ENCODE assay signal across 9 mouse cellular contexts in the genomic region with DNA sequence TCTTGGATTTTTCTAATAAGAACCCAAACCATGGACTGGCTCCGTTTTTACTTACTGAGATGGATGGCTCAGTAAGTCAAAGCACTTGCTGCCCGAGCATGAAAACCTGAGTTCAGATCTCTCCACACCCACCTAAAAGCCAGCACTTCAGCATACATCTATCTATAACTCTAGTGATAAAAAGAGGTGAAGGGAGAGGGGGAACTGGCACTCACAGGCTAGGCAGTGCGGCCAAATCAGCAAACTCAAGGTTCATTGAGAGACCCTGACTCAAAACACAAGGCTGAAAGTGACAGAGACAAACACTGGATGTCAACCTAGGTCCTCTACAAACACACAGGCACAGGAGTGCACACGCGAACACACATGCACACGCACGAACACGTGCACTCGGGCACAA. TPM values are rescaled to one million over a fixed set of nuclear protein-coding genes. Genes with fewer than 3 reads are reported as not detected.
A peak's percentile ranks its signal among the peaks of the same experiment; 100 is the strongest.
DNase-seq lines count a peak whose midpoint lies in the region; ATAC-seq lines count a peak whose summit lies in the region.
"Had no signal": no experiment of that assay in that cellular context is flagged by ENCODE, and none has a peak within 500 bp of the region (broad histone marks: within the 10 kb centered on the region; RNA-seq: fewer than 3 reads in every experiment).

No protein-coding gene starts in this region.

- H3K4me2 ChIP-seq in neural tube, embryonic 12.5 days (replicated peaks): peak overlapping the region; percentile 87; the same call in 1 of the 2 replicates
- H3K4me2 ChIP-seq in liver, embryonic 15.5 days: peak overlapping the region; percentile 82

- no peak overlapping the region for H3K4me3 ChIP-seq in neural tube, embryonic 12.5 days
- H3K4me3 ChIP-seq in liver, embryonic 15.5 days (replicated peaks): peak overlapping the region; percentile 80; the same call in 1 of the 2 replicates

- H3K4me1 ChIP-seq in neural tube, embryonic 12.5 days: peaks cover 18% of the 10 kb centered on the region
- H3K4me1 ChIP-seq in liver, embryonic 15.5 days (replicated peaks): peaks cover 54% of the 10 kb centered on the region

- H3K9me3 ChIP-seq in neural tube, embryonic 12.5 days: no peaks in the 10 kb centered on the region
- no peaks in the 10 kb centered on the region for H3K9me3 ChIP-seq in liver, embryonic 15.5 days (replicated peaks)

- no peak overlapping the region for H3K27ac ChIP-seq in neural tube, embryonic 12.5 days
- H3K27ac ChIP-seq in liver, embryonic 15.5 days (replicated peaks): no peak overlapping the region

- H3K27me3 ChIP-seq in neural tube, embryonic 12.5 days (replicated peaks): no peaks in the 10 kb centered on the region
- no peaks in the 10 kb centered on the region for H3K27me3 ChIP-seq in liver, embryonic 15.5 days

- WGBS in neural tube, embryonic 12.5 days: 96% methylated on average over 9 of the region's 9 CpGs
- 87% methylated on average over 9 of the region's 9 CpGs for WGBS in liver, embryonic 15.5 days (ENCODE audit: insufficient replicate concordance)

- no peak for ATAC-seq in neural tube, embryonic 12.5 days (ENCODE audit: low FRiP score, low read depth)
- ATAC-seq in liver, embryonic 15.5 days (ENCODE audit: insufficient read depth): no peak

- peak; percentile 81 for DNase-seq in heart, adult 11 months
- DNase-seq in heart, adult 18-20 months: no peak
- DNase-seq in neural tube, embryonic 10.5 days (ENCODE audit: extremely low spot score, low spot score): no peak
- DNase-seq in urinary bladder, postnatal 4 days (ENCODE audit: low spot score in 2 of 2): no peak
- DNase-seq in kidney, adult 8-10 months: no peak
- no peak for DNase-seq in retina, postnatal 1 day
- DNase-seq: spleen, adult 18-20 months had no signal

- H3K36me3 ChIP-seq in neural tube, embryonic 12.5 days: 0 out of 2 replicates have a peak, but pooled peaks cover 6% of the 10 kb centered on the region
- no peaks in the 10 kb centered on the region for H3K36me3 ChIP-seq in liver, embryonic 15.5 days (replicated peaks)

- no peak overlapping the region for H3K9ac ChIP-seq in neural tube, embryonic 12.5 days
- no peak overlapping the region for H3K9ac ChIP-seq in liver, embryonic 15.5 days

RNA-seq across cellular contexts. Expression of a gene that starts 2.2 kb away (rescaled TPM):
- total RNA-seq in heart, adult 18-20 months (2021): 100 to 1,000 TPM; 127 to 137 TPM
- 53.7 and 55.6 TPM in 2 replicates for polyA plus RNA-seq in neural tube, embryonic 12.5 days (2016; fragmentation: Nextera tagmentation; extraction: Ambion mirVana)
- 20.5 and 25.7 TPM in 2 replicates for polyA plus RNA-seq in liver, embryonic 15.5 days (2015; fragmentation: Nextera tagmentation; extraction: Ambion mirVana)
